Mouse (Mus musculus): ENCODE measurements around the gene Sphk2.

Gene Sphk2

DNA sequence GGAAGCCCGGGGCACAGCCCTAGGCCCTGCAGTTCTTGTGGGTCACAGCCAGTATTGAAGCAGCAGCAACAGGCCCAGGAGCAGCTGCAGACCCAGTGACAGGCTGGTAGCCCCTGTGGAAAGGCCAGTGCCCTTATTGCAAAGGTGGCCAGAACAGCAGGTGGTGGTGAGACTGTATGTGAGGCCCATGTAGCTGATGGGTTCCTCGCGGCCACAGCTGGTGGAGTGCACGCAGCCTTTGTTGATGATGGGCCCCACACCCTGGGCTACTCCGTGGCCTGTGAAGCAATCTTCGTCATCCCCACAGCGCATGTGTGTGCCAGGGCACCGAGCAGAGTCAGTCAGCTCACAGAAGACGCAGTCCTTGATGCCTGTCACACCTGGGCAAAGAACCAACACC, 7.3 kb upstream of the Sphk2 start:
- in situ Hi-C loops (cut with MboI), result no loop called here

DNA sequence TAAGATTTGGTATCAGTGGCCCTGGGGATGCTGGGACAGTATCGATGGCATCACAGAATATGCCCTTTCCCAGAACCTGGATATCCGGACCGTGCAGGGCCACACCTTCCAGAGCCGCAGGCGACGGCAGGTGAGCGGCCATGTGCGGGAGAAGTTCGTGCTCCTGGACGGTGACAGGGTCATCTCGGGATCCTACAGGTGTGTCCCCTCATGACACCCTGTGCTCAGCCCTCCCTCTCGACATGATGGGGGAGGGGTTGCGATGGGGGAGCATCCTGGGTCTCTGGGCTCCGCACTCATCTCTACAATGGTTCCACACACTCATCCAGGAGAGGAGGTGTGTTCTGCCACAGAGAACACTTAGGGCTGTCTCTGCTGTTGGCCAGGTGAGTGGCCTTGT, 6.0 kb upstream of the Sphk2 start:
- in situ Hi-C loops (cut with MboI), result no loop called here

DNA sequence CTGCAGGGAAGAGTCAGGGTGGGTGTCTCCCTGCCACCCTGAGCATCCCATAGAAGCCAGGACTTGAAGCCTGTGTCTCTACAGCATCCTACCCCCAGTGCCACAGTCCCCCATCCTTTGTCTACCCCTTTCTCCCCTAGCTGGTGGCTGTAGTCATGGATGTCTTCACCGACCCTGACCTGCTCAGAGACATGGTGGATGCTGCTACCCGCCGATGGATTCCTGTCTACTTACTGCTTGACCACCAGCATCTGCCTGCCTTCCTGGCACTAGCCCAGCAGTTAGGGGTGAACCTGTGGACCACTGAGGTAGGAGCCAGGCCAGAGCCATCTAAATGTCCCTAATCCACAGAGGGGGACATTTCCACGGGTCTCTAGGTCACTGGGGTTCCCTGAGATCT, 5.5 kb upstream of the Sphk2 start:
- in situ Hi-C loops (cut with MboI), result no loop called here

DNA sequence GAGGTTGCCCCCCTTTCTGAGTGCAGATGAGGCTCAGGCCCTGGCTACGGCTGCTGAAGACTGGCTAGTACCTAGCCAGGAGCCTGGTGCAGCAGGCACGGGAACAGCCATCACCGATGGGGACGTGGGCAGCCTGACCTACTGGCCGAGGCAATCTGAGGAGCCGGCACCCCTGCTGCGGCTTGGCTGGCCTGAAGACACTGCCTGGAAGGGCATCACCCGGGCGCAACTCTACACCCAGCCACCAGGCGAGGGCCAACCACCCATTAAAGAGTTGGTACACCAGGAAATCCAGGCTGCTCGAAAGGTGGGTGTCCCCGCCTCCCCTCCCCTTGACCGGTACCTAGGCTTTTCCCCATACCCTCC, 4.5 kb upstream of the Sphk2 start:
- in situ Hi-C loops (cut with MboI), result no loop called here

DNA sequence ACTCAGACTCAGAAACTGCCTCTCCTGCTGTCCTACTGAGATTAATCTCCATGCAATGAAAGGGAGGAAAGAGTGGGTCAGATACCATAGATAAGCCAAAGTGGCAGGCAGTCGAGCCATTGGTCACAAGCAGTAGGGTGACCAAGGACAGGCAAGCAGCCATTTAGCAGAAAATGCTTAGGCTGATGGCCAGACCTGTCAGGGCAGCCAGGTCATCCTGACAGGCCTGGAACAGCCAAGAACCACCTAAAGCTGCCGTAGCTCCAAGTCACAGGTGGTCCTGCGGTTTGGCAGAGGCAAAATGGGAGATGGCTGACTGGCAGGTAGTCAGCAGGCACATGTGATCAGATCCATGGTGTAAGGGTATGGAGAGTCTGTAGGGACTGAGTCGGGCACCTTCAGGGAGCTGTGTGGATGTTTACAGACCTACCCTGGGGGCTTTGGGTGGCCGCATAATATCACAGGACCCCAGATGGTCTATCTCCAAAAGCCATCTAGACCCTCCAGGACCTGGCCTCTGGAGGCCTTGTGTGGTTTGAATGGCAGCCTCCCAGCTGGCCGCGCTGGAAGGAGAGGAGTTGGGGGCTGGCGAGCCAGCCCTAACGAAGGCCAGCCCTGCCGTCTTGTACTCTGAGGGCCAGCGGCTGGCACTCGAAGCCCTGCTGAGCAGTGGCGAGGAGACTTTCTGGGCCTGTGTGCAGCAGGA, 4.0 kb upstream of the Sphk2 start:
- in situ Hi-C loops (cut with MboI), result no loop called here

DNA sequence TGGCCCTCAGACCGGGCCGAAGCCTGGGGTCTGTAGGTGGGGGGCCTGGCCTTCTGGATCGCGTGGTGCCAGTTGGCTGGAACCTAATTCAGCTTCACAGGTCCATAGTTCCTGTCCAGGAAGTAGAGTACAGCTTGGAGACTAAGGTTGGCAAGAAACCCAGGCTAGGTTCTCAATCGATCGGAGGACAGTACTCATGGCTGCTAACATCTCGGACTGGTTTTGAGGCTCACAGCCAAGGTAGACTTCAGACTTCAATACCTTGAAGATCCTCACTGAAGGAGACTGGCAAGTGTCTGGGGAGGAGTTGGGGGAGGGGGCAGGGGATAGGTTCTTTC, 3.4 kb upstream of the Sphk2 start:
- in situ Hi-C loops (cut with MboI), result no loop called here

DNA sequence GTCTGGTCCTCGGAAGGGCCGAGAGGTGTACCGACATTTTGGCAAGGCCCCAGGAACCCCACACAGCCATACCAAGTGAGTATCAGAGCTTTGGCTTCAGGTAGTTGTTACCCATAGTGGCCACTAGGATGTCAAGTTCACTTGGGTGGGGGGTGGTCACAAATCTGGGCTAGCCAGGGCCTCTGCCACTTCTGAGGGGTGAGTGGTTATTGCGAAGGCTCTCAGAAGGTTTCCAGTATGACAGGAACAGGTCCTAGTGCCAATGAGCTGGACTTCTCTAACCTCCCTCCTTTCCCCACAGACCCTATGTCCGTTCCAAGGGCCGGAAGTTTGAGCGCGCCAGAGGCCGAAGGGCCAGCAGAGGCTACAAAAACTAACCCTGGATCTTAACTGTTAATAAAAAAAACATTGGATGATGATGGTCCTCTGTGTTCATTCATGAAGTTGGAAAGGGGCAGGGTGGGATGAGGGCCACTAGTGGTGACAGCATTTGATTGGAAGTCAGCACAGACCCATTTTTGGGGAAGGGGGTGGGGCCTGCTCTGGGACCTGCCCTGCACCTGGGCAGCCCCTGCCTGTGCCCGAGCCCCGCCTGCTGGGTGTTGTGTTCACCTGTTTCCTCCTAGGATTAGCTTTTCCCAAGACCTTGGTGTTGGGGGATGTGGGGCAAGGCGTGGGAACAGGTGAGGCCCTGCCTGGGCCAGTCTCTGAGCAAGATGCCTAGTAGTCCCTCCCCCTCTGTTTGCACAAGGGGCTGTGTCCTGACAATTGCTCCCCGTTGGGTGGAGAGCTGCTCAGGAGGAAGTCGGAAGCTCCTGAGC, 2.8 kb upstream of the Sphk2 start, which contains the start of gene Fam83e:
TSS of gene Fam83e (plus strand) at position 800 of the 821 bp plus-strand sequence.
- in situ Hi-C loops (cut with MboI), result no loop called here

DNA sequence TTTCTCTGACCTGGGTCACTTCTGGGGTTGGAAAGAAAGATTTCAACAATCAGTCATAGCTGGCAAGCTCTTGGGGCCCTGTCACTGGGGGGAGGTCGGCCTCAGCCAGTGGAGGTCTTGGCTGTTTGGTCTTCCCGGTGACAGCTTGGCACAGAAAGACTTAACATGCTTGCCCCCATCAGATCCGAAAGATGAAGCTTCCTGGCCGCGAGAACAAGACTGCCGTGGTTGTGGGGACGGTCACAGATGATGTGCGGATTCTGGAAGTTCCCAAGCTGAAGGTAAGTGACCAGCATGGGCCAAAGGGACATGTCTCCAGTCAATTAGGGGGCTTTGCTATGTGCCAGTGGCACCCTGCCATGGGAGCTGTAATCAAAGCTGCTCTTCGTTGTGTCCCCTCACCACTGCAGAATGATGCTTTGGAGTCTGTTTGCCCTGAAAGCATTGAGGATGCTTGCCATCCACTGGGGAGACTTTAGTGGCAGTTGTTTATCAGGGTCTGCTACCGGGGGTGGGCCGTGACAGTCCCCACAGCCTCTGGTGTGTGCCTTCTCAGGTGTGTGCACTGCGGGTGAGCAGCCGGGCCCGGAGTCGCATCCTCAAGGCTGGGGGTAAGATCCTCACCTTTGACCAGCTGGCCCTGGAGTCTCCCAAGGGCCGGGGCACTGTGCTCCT, 2.1 kb upstream of the Sphk2 start:
- in situ Hi-C loops (cut with MboI), result no loop called here

DNA sequence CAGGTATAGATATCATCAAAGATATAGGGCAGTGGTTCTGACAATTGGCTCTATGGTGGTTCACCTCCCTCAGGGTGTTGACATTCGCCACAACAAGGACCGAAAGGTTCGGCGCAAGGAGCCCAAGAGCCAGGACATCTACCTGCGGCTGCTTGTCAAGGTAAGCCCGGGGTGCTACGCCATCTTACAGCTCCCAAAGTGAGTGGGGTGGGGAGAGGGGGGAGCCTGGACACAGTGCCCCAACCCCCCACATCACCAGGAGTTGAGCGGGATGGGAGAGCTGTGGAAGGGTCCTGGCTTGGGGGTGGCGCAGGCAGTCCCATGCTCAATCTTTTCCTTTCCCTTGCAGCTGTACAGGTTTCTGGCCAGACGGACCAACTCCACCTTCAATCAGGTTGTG, 1.4 kb upstream of the Sphk2 start:
- in situ Hi-C loops (cut with MboI), result no loop called here

DNA sequence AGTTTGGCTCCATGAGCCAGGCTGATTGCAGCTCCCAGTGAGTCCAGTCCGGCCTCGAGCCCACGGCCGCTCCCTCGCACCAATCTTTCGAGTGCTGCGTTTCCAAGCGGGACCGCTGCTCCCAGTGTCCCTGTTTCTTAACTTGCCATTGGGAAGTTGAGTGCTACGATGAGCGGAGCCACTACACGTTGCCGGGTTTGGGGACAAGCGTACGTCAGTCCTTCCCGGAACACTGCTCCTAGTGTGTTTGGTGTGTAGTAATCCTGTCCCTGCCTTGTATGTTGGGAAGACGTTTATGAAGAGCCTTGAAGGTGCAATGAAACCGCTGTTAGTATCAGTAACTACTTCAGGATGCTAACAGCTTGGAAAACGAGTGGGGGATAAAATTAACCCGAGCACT, 529 bp upstream of the Sphk2 start:
- in situ Hi-C loops (cut with MboI), result no loop called here

DNA sequence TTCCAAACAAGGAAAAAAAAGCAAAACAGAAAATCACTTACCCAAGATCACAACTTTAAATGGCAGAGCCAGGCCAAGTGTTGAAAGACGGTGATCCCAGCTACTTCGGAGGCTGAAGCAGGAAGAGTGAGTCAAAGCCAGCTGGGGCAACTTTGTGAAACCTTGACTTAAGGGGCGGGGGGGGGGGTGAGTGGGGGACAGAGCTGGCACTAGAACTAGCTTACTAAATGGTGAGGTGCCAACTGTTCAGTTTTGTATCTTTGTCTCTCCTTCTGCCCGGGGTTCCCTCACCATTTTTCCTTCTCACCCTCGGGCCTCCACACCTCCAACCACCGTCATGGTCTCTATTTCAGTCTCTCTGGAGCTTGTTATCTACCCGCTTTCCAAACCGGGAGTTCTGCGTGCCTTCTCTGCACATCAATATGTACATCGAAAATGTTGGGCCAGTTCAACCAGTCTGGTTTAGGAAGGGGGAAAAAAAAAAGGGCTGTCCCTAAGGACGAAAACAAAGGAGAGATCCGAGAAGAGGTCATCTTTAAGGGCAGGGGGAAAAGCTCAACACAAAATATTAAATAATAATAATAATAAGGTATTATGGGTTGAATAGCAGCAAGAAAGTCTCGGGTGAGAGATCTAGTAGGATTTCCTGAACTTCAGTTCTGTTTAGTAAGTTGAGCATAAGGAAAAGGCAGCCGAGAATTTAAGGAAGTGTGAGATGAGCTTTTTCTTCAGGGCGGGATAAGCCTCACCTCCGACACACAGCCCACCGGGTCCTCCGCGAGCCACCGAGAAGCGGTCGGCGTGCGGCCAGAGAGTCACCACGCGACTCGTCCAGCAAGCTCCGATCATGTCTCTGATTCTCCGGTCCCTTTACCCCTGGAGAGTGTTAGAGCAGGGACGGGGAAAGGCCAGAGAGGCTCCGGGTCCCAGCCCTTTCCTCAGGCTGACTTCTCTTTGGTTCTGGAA, 567 bp downstream of the Sphk2 start:
- in situ Hi-C loops (cut with MboI), result no loop called here

DNA sequence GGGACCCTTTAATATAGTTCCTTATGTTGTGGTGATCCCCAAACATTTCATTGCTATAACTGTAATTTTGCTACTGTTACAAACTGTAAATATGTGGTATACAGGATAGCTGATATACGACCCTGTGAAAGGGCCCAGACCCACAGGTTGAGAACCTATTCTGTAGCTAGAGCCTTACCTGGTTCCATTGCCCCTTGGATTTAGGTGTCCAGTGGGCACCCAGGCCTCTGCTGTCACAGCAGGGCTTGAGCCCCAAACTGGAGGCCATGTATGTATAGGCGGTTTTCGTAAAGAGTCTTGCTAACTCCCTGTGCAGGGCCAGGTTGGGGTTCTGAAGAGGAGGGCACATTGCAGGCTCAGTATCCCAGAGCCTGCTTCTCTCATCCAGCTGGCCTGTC, 1.3 kb downstream of the Sphk2 start:
- in situ Hi-C loops (cut with MboI), result no loop called here

DNA sequence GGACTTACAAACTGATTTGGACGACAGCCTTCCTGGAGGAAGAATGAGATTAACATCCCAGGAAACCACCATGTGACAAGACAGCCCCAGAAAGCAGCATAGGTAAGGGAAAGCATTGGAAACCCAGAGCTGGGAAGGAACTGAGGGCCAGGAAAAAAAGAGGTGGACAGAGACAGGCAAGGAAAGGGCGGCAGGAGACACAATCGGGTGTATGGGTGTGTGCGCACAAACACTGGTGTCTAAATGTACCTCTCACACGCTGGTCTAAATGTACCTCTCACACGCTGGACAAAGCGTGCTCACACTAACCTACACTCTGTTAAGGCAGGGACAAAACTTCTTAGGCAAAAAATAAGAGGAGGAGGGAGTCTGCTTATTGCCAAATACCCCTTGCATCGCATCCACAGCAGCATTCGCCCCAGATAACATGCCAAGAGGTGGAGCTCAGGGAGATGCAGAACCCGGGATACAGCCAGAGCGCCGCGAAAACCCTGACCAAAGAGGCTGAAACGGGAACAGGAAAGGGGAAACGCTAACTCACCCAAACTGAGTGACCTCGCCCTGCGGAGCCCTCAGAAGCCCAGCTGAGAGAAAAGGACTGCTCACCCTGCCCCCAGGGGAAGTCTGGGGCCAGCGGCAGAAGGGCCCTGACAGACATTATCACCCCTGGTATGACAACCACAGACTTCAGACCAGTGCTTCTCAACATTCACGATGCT, 1.9 kb downstream of the Sphk2 start:
- in situ Hi-C loops (cut with MboI), result no loop called here

DNA sequence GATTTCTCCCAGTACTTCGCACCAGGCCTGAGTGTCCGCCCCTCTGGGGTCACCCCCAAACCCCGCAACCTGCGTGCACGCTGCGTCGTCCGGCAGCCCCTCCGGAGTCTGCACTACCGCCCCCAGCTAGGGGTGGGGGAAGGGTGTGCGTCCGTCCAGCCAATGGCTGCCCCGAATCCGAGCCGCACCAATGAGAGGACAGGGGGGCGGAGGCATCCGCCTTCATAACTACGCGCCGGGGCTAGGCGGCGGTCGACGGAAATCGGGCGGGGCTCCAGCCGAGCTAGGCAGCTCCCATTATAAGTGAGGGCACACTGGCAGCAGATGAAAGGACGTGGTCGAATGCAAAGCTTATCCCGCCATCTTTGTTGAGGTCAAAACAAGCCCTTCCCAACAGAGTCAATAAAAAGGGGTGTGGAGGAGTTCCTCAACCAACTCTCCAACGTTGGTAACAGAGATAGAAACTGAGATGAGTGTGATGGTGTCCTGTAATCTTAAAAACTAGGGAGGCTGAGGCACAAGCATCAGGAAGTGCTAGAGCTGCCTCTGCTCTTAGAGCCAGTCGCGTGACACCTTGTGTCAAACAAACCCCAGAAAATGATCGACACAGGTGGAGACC, 2.6 kb downstream of the Sphk2 start, which contains the start of gene Rpl18:
TSS of gene Rpl18 (plus strand) at position 368 of the 619 bp plus-strand sequence.
- in situ Hi-C loops (cut with MboI), result no loop called here

DNA sequence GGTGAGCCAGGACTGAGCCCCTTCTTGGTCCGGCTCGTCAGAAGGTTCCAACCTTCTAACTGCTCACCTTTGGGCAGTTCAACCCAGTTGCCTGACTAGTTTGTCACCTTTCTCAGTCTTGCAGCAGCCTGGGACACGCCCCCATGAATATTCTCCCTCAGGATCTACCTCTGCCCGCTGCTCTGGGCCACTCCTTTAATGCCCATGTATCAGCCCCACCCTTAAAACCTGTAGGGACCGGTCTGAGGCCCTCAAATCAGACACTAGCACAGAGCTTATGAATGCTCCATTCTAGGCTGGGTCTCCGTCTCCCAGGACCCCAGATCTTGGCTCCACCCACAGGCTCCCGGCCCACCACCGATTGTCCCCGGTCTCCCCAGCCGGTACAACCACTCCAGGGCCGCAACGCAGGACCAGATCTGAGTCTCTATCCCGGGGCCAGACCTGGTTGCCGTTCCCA, 3.1 kb downstream of the Sphk2 start:
- in situ Hi-C loops (cut with MboI), result no loop called here

DNA sequence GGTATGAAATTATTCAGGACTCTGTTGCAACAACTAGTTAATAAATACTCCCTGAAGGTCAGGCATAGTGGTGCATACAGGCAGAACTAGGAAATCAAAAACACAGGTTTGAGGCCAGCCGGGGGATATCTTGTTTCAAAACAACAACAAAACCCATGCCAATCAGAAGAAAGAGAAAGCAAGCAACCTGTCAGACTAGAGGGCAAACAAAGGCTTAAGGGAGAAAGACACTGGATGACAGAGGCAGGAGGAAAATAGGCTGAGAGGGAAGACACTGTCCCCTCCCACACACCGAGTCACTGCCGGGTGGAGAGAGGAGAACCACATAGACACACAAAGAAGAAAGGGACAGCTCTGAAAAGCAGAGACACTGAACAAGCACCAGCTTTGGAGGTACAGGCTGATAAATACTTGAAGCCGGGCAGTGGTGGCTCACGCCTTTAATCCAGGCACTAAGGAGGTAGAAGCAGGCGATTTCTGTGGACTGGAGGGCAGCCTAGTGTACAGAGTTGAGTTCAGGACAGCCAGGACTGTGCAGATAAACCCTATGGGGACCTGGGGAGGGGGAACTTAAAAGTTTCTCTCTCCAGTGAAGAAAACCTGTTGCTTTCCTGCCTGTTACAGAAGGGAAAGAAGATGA, 3.8 kb downstream of the Sphk2 start:
- in situ Hi-C loops (cut with MboI), result no loop called here

DNA sequence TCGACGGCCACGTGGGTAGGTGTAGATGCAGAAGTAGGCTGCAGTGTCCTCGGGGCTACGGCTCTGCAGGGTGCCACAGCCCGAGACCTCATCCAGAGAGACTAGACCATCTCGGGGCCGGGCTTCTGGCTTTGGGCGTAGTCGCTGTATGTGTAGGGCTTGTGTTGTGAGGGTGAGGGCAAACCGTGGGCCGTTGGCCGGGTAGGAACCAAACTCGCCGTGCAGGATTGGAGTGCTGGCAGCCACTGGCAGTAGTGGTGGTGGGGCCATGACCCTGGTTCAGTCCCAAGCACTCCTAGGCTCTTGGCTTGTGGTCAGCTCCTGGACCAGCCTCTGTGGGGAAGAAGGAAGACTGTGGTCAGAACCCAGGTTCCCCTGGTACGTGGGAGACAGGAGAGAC, 4.4 kb downstream of the Sphk2 start:
- in situ Hi-C loops (cut with MboI), result no loop called here

DNA sequence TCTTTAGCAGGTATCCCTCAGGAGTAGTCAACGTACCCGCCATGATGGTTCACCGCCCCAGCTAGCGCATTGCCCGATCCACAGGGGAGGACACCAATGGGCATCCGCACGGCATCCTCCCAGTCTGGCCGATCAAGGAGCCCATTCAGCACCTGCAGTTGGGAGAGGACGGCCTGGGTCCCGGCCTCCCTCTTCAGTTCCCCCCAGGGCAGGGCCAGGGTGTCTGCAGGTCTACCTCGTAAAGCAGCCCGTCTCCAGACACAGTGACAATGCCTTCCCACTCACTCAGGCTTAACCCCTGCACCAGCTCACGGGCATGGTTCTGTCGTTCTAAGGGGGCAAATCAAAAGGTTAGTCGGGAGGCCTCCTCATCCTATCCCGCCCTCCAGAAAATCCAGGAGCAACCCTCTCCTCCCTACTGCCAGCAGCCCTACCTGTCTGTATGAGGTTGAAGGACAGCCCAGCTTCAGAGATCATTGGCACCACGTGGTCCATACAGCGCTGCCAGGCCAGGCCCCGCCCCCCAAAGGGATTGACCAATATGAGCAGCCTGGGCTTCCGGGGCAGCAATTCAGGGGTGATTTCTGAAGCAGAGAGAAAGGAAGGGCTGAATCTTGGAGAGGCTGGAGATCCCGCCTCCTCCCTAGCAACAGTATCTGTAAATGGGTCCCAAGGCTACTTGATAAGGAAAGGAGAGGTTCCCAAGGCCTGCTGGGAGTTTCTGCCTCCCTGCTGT, 5.6 kb downstream of the Sphk2 start:
- in situ Hi-C loops (cut with MboI), result no loop called here

DNA sequence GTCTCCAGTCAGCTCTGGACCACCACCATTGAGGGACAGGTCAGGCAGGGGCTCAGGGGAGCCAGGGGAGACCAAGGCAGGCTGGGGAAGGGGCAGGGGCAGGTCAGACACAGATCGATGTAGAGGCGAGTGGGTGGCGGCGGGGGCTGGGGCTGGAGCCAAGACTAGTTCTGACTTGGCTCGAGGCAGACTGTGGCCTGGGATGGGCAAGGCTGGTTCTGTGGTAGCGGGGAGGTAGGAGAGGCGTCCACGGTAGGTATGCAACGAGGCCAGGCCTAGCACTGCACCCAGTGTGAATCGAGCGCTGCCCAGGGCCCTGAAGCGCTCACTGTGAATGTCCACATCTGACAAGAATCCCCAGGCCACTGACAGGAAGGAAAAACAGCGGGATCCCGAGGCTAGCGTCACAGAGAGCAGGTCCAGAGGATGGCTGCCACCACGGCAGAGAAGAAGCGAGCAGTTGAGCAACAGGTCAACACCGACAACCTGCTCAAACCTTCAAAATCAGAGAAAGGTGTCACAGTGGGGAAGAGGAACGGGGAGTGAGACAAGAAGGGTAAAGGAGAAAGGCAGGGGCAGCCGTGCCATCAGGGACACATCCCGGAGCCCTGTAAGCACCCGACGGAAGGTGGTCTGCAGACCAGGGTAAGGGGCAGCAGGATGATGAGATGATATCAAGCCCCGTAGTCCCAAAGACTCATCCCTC, 6.3 kb downstream of the Sphk2 start:
- in situ Hi-C loops (cut with MboI), result no loop called here
